Mouse (Mus musculus) lung, postnatal 0 days (tissue): ENCODE results near the gene Slx4ip. TPM values are rescaled to one million over a fixed set of nuclear protein-coding genes. Genes with fewer than 3 reads are reported as not detected.

ENCODE experiments used
- ATAC-seq: fragments of 200-750 bp; cut with Nextera tagmentation; 2 replicates; pipeline ENCODE4 v1.8.0; 2017; ENCODE audit warnings: moderate library complexity
- DNase-seq: peaks from one replicate; pipeline ENCODE4 v3.0.0-alpha.2; 2016; ENCODE audit warnings: low spot score
- H3K27ac ChIP-seq: fragments of 300-500 bp; sonication (generic); 2 replicates; pipeline ENCODE4 v1.5.1; 2014; ENCODE audit warnings: antibody characterized with exemption, mild to moderate bottlenecking, low read length, mixed read lengths
- H3K27me3 ChIP-seq: fragments of 300-500 bp; sonication (generic); replicated peaks from 2 replicates; pipeline ENCODE4 v1.6.1; 2014; ENCODE audit warnings: low read length, mixed read lengths; ENCODE audit not compliant: insufficient read depth
- H3K36me3 ChIP-seq: fragments of 300-500 bp; sonication (generic); 2 replicates; pipeline ENCODE4 v1.6.1; 2014; ENCODE audit warnings: low read length, mixed read lengths; ENCODE audit not compliant: insufficient read depth
- H3K4me1 ChIP-seq: fragments of 300-500 bp; sonication (generic); 2 replicates; pipeline ENCODE4 v1.6.1; 2014; ENCODE audit warnings: antibody characterized with exemption, low read depth, low read length, mixed read lengths; ENCODE audit not compliant: insufficient read depth
- H3K4me2 ChIP-seq: fragments of 300-500 bp; sonication (generic); replicated peaks from 2 replicates; pipeline ENCODE4 v1.6.1; 2014; ENCODE audit warnings: low read depth, mild to moderate bottlenecking, low read length, moderate library complexity, mixed read lengths
- H3K4me3 ChIP-seq: fragments of 300-500 bp; sonication (generic); 2 replicates; pipeline ENCODE4 v1.5.1; 2014; ENCODE audit warnings: low read depth, low read length
- H3K9ac ChIP-seq: fragments of 300-500 bp; sonication (generic); replicated peaks from 2 replicates; pipeline ENCODE4 v1.6.1; 2014; ENCODE audit warnings: low read depth, mild to moderate bottlenecking
- H3K9me3 ChIP-seq: fragments of 300-500 bp; sonication (generic); 2 replicates; pipeline ENCODE4 v1.6.1; 2016; ENCODE audit warnings: low read length, mixed read lengths
- CTCF ChIP-seq: IDR thresholded peaks from 2 replicates; pipeline ENCODE4 v1.5.1; 2016; ENCODE audit warnings: antibody characterized with exemption, mild to moderate bottlenecking
- EP300 ChIP-seq: IDR thresholded peaks from 2 replicates; pipeline ENCODE4 v1.6.1; 2016; ENCODE audit warnings: antibody characterized with exemption, mild to moderate bottlenecking, control low read depth
- WGBS: fragments of 180-500 bp; shearing (Covaris S2); extraction: QIAGEN DNeasy Blood & Tissue Kit; methylation state at CpG from one replicate; pipeline ENCODE4 v1.1.7; 2014; 5-methylcytosine and 5-hydroxymethylcytosine counted together
- polyA plus RNA-seq: library from polyadenylated mRNA; unstranded; fragments of >200 nt; fragmentation: Nextera tagmentation; extraction: Ambion mirVana; gene quantifications from 2 replicates; pipeline ENCODE4 v1.2.1, GENCODE M21; 2015

Slx4ip gene
- polyA plus RNA-seq, 1 experiment from 2014 or later: 3.1 TPM

GRCm38 (mm10) chr2:136946297-136946696 lies 55.3 kb downstream of the Slx4ip start:
- Histone ChIP-seq H3K4me3 (no peak overlapping the region), H3K27me3 (no peaks in the 10 kb centered on the region), H3K9me3 (no peaks in the 10 kb centered on the region), H3K27ac (no peak overlapping the region), H3K4me2 (no peak overlapping the region), H3K4me1 (peaks cover 18% of the 10 kb centered on the region; the same call in 1 of the 2 replicates), H3K36me3 (no peaks in the 10 kb centered on the region), H3K9ac (no peak overlapping the region)
- TF ChIP-seq CTCF: no peak
- TF ChIP-seq EP300: no peak
- DNase-seq: peak; percentile 37
- WGBS: 60% methylated on average over 5 of the region's 5 CpGs
- ATAC-seq: peak; percentile 64

DNA sequence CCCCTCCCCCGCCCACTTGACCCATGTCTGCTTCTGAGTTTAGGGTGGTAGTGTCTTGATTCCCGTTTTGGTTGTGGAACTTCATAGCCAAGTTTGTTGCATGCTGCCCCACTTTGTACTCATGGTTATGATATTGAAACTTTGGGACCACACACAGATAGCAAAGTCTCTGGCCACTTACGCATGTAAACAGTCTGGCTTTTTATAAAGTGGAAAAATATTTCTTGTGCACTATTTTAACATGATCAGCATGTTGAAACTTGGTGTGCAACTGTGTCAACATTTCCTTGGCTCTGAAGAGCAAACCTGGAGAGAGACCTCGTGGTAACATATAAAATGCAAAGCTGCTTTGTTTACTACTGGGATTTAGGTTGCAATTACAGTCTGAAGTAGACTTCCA lies 56.5 kb downstream of the Slx4ip start:
- Histone ChIP-seq H3K27me3 (no peaks in the 10 kb centered on the region), H3K9ac (no peak overlapping the region), H3K4me2 (no peak overlapping the region), H3K9me3 (no peaks in the 10 kb centered on the region), H3K4me1 (peaks cover 18% of the 10 kb centered on the region; the same call in 1 of the 2 replicates), H3K27ac (no peak overlapping the region), H3K36me3 (no peaks in the 10 kb centered on the region), H3K4me3 (no peak overlapping the region)
- TF ChIP-seq CTCF: no peak
- no peak for TF ChIP-seq EP300
- ATAC-seq (peak; percentile 35), DNase-seq (no peak)
- 45% methylated on average over 4 of the region's 4 CpGs for WGBS

GRCm38 (mm10) chr2:136947937-136948336 lies 56.9 kb downstream of the Slx4ip start:
- Histone ChIP-seq H3K36me3 (no peaks in the 10 kb centered on the region), H3K4me2 (no peak overlapping the region), H3K4me1 (peaks cover 18% of the 10 kb centered on the region; the same call in 1 of the 2 replicates), H3K9me3 (no peaks in the 10 kb centered on the region), H3K4me3 (no peak overlapping the region), H3K9ac (no peak overlapping the region), H3K27ac (no peak overlapping the region; the same call in 1 of the 2 replicates), H3K27me3 (no peaks in the 10 kb centered on the region)
- ATAC-seq: peak; percentile 72
- no peak for TF ChIP-seq CTCF
- TF ChIP-seq EP300: no peak
- 10% methylated on average over 5 of the region's 5 CpGs for WGBS
- DNase-seq: peak; percentile 39

DNA sequence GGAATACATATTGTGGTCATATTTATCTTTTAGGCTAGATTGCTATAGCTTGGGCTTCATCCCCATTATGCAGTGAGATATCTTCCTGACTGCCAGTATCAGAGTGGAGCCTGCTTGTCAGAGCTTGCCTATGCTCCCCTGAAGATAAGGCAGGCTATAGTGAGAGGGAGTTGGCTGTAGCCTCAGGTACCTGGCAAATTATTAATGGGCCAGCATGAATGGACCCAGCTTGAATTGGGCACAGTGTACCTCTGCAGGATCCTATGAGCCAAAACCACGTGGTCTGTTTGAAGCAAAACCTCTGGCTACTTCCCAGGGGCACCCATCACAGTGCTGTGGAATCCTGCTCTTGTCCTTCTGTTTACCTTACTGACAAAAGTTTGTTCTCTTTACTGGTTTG lies 61.2 kb downstream of the Slx4ip start:
- Histone ChIP-seq H3K27ac (no peak overlapping the region), H3K4me2 (no peak overlapping the region), H3K27me3 (no peaks in the 10 kb centered on the region), H3K9me3 (no peaks in the 10 kb centered on the region), H3K36me3 (no peaks in the 10 kb centered on the region), H3K4me1 (peaks cover 11% of the 10 kb centered on the region; the same call in 1 of the 2 replicates), H3K9ac (no peak overlapping the region), H3K4me3 (no peak overlapping the region)
- DNase-seq (no peak), ATAC-seq (peak; percentile 43)
- WGBS: 32% methylated on average over 1 of the region's 1 CpGs
- TF ChIP-seq EP300: no peak

- ATAC-seq: no peak
- 61% methylated on average over 9 of the region's 9 CpGs for WGBS
- Histone ChIP-seq H3K36me3 (no peaks in the 10 kb centered on the region), H3K27ac (no peak overlapping the region), H3K27me3 (no peaks in the 10 kb centered on the region), H3K9me3 (no peaks in the 10 kb centered on the region), H3K4me3 (no peak overlapping the region), H3K4me2 (no peak overlapping the region), H3K4me1 (peaks cover 3% of the 10 kb centered on the region; the same call in 1 of the 2 replicates), H3K9ac (no peak overlapping the region)
- TF ChIP-seq EP300 (no peak), CTCF (no peak)
- DNase-seq: no peak
Measured at GRCm38 (mm10) chr2:136955726-136956571, 64.9 kb downstream of the Slx4ip start.

DNA sequence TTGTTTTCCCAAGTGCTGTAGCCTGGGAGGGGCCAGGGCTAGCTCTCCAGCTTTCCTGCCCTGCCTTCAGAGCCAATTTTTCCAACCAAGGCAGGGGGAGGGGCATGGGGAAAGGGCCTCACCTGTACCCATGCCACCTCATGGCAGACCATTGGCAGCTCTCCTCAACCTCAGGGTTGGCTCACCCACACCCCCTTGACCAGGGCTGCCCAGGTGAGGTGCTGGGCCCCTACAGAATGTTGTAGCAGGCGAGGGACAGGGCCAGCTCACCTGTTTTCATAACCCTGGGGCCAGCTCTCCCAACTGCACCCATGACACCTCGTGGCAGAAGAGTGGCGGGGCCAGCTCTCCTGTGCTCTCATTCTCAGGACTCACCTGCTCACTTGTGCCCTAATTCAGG lies 67.7 kb downstream of the Slx4ip start:
- no peak overlapping the region for H3K9ac ChIP-seq
- no peaks in the 10 kb centered on the region for H3K27me3 ChIP-seq
- H3K36me3 ChIP-seq: no peaks in the 10 kb centered on the region
- TF ChIP-seq EP300 (no peak), CTCF (no peak)
- ATAC-seq: no peak
- no peak overlapping the region for H3K27ac ChIP-seq
- H3K4me1 ChIP-seq: peaks cover 3% of the 10 kb centered on the region; the same call in 1 of the 2 replicates
- no peaks in the 10 kb centered on the region for H3K9me3 ChIP-seq
- H3K4me2 ChIP-seq: no peak overlapping the region
- 70% methylated on average over 3 of the region's 3 CpGs for WGBS
- DNase-seq: no peak
- H3K4me3 ChIP-seq: no peak overlapping the region
